Mouse (Mus musculus): ENCODE measurements around the gene Dnase1l3.

Gene Dnase1l3

DNA sequence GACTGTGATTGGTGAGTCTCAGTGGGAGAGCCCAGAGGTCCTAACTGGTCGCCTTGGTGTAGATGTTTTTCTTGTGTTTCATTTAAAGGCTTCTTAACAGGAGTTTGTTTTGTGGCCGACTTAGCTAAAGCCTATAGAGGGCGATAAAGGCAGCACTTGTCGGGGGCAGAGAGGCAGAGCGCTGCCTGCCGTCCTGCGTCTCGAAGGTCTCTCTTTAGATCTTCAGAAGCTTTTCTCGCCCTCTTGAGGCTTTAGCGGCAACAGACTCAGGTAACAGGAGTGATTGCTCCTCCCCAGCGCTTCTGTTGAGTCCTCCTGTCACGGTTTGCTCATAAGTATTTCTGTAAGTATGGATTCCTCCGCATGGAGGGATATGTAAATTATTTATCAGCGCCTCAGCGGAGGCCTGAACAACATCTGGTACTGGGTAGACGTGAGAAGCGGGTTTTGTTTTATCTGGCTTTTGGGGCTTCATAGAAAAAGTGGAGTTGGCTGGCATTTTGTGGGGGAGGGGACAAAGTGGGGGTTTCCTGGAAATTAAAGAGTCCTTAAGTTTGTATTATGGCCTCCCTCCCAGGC, 57.2 kb downstream of the Dnase1l3 start:
- no peak for DNase-seq (ENCODE audit: low read depth, low spot score)

DNA sequence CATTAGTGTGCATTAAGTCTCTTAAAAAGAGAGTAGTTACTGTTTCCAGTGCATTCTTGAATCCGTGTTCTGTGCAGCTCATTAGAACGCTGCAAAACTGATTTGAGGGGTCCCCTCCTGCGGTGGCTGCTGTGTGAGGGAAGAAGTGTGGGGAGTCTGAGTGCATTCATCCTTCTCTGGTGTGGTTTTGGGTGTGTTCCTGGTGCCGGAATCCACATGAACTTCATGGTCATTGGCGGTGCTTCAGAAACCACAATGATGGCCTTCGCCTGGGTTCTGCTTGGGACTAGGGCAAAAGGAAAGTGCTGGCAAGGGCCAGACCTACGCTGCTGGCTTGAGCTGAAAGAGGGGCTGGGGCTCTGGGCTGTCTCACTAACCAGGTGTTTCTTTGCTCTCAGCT, 60.2 kb downstream of the Dnase1l3 start:
- DNase-seq (ENCODE audit: low read depth, low spot score): no peak

DNA sequence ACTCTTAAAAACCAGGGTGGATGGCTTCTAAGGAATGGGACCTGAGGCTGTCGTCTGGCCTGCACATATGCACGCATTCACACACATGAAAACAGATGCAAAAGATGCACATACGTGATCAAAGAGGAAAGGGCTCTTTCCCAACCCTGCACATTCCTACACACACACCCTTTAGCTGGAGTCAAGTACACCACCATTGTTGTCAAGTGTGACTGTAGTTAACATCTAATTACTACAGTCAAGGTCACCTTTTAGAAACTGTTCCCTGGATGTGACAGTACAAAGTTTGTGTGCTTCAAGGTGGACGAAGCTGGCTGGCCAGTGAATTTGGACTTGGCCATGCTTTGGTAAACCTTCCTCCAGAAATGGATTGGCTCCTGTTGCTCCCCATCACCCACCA, 62.2 kb downstream of the Dnase1l3 start:
- no peak for DNase-seq (ENCODE audit: low read depth, low spot score)

DNA sequence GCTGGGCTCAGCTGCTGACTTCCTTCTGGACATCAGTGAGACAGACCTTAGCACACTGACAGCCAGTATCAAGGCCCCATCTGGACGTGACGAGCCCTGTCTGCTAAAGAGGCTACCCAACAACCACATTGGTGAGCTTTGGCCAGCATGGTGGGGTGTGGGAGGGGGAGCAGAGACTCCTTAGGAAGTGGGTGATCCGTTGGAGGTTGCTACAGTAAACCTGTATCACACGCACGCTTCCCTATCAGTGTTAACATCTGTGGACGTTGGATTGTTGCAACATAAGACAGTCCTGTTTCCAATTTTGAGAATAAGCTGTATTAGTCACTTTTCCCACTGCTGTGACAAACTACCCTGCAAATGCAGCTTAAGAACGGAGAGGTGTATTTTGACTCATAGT, 65.3 kb downstream of the Dnase1l3 start:
- DNase-seq (ENCODE audit: low read depth, low spot score): no peak

DNA sequence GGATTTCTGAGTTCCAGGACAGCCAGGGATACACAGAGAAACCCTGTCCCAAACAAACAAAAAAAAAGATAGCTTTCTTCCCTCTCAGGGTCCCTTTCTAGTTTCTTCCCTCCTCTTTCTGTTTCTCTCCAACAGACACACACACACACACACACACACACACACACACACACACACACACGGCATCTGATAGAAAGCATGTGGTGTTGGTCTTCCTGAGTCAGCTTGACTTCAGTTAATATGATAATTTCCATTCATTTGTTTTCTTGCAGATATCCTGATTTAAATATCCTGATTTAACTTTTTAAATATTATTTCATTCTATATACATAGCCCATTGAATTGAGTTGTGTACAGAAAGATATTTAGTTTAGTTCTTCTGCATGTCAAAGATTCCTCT, 66.0 kb downstream of the Dnase1l3 start:
- DNase-seq (ENCODE audit: low read depth, low spot score): no peak

DNA sequence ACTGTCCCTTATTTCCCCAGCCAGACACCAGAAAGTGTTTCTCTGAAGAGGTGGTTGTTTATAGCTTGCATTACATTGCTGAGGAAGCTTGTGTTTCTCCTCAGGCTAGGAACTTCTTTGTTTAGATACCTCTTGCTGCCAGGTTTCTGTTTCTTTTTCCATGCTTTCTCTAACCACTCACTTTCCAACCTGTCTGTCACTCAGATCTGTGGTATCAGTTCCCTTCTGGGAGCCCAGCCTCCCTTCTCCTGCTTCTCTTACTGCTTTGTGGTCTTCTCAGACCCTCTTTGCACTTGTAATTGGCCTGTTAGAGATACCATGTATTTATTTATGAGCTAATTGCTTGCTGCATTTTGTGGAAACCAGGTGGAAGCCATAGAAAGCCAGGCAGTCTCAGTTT, 70.7 kb downstream of the Dnase1l3 start:
- no peak for DNase-seq (ENCODE audit: low read depth, low spot score)

DNA sequence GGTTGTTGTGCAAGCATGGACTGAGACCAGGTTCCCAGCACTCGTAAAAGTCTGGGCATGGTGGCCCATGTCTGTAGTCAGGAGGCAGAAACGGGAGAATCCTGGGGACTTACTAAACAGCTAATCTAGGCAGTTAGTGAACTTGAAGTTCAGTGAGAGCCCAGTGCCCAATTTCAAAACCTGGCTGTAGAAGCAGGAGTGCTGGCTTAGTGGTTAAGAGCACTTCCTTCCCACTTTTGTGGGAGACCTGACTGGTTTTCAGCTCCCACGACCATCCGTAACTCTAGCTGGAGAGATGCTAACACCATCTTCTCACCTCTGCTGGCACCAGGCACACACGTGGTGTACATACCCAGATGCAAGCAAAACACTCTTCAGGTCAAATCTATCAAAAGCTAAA, 72.9 kb downstream of the Dnase1l3 start:
- DNase-seq (ENCODE audit: low read depth, low spot score): no peak

DNA sequence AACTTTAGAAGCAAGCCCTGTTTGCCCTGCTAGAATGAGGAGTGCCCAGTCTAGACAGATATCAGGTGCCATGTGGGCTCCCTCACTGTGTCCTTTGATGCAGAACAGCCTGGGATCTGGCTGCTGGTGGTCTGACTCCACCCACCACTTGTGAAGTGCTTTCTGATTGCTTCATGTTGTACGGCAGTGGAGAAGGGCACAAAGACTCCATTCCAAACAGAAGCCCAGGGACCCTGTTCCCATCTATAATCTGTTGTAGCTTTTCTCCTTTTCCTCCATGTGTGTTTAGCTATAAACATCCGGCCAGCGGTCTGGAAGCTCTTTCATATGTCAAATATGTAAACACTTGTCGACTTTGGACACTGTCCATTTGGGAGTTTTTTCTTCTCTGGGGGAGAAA, 74.5 kb downstream of the Dnase1l3 start:
- no peak for DNase-seq (ENCODE audit: low read depth, low spot score)

DNA sequence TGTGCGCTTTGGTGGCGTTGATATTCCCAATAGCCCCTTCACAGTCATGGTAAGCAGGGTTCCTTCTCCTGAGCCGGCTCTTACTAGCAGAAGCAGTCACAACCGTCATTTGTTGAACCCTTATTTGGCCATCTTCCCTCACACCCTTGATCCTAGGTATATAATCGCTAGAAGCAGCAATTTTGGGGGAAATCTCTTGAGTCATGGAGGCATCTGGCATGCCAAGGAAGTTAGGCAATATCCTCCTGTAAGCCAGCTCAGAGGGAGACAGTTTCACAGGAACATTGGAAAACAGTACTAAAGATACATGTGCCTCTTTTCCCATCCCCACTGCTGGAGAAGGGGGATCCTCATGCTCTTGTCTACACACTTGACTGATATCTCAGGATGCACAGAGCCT, 75.1 kb downstream of the Dnase1l3 start:
- no peak for DNase-seq (ENCODE audit: low read depth, low spot score)

DNA sequence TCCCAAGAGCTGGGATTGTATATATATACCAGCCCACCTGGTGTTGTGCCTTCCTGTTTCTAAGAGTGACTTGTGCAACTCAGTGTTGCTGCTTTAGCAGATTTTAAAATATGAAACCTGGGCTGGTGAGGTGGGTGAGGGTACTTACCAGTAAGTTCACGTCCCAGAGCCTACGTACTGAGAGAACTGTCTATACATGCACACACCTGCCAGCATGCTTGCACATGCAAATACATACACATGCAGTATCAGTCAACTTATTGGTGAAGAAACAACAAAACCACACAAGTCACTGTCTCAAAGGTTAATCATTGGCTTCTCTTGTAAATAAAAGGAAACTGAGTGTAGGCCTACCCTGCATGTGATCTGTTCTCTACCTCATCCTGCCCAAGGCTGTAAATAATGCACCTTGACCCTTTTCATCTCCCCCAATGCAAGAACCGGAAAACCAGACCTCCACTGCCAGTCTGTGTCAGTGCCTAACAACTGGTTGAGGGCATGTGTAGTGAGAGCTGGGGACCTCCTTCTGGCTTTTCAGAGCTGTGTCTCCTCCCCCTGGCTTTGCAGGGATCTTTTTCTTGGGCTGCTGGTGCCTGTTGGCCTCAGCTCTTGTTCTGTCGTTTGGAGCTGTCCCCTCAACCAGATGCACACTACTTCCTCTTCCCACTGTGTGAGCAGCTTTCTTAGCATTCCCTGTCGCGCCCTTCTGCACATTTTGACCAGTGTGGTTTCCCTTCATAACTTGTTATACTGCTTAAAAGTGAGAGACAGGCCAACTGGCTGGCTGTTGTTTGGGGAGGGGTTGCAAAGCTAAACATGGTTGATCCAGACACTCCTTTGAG, 76.0 kb downstream of the Dnase1l3 start:
- DNase-seq (ENCODE audit: low read depth, low spot score): no peak
